8 mouse cellular contexts compared by ENCODE assay signal in the genomic region with DNA sequence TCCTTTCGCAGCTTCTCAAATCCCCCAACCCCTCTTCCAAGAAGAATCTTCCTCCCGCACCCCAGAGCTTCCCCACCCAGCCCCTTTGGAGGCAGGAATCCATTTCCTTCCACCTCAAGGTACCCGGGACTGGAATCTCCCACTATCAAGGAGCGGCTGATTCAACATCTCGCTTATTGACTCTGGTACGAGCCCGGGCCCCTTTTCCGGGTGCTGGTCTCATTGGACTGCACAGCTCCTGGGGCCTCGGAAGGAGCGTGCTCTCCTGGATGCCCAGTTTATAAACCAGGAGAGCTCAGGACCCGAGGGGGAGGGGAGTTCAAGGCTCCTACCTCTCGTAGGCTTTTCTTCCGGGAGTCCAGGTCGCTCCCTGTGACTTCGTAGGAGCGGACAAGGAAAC. TPM values are rescaled to one million over a fixed set of nuclear protein-coding genes. Genes with fewer than 3 reads are reported as not detected.
DNase-seq lines count a peak whose midpoint lies in the region; ATAC-seq lines count a peak whose summit lies in the region.
"Had no signal": no experiment of that assay in that cellular context is flagged by ENCODE, and none has a peak within 500 bp of the region (broad histone marks: within the 10 kb centered on the region; RNA-seq: fewer than 3 reads in every experiment).

No protein-coding gene starts in this region.

- peak overlapping the region; percentile 47 for H3K4me2 ChIP-seq in forebrain, embryonic 15.5 days (replicated peaks)
- peak overlapping the region; percentile 59 for H3K4me2 ChIP-seq in liver, embryonic 13.5 days

- peaks cover 27% of the 10 kb centered on the region for H3K4me1 ChIP-seq in megakaryocyte, embryonic 14.5 days
- H3K4me1 ChIP-seq in forebrain, embryonic 15.5 days, result peaks cover 9% of the 10 kb centered on the region
- peaks cover 13% of the 10 kb centered on the region for H3K4me1 ChIP-seq in liver, embryonic 13.5 days (replicated peaks)

- 4% methylated on average over 16 of the region's 16 CpGs for WGBS in forebrain, embryonic 15.5 days
- 6% methylated on average over 16 of the region's 16 CpGs for WGBS in liver, embryonic 13.5 days (ENCODE audit: insufficient replicate concordance)

- H3K9ac ChIP-seq in forebrain, embryonic 15.5 days (replicated peaks), result no peak overlapping the region
- H3K9ac ChIP-seq in liver, embryonic 13.5 days, result peak overlapping the region; percentile 34; the same call in 1 of the 2 replicates

- peaks cover 15% of the 10 kb centered on the region for H3K9me3 ChIP-seq in megakaryocyte, embryonic 14.5 days
- no peaks in the 10 kb centered on the region for H3K9me3 ChIP-seq in forebrain, embryonic 15.5 days
- no peaks in the 10 kb centered on the region for H3K9me3 ChIP-seq in liver, embryonic 13.5 days (replicated peaks)

- H3K27me3 ChIP-seq in megakaryocyte, embryonic 14.5 days (replicated peaks), result peaks cover 59% of the 10 kb centered on the region
- peaks cover 32% of the 10 kb centered on the region for H3K27me3 ChIP-seq in forebrain, embryonic 15.5 days
- peaks cover 66% of the 10 kb centered on the region for H3K27me3 ChIP-seq in liver, embryonic 13.5 days

- ATAC-seq in megakaryocyte, adult 5-6 weeks (ENCODE audit: poor library complexity, severe bottlenecking), result no peak
- no peak for ATAC-seq in forebrain, embryonic 15.5 days (replicated peaks)
- no peak for ATAC-seq in liver, embryonic 13.5 days (ENCODE audit: low read depth)

- H3K36me3 ChIP-seq in megakaryocyte, embryonic 14.5 days (replicated peaks; ENCODE audit: low read length), result peaks cover under 1% of the 10 kb centered on the region
- H3K36me3 ChIP-seq in forebrain, embryonic 15.5 days, result no peaks in the 10 kb centered on the region
- no peaks in the 10 kb centered on the region for H3K36me3 ChIP-seq in liver, embryonic 13.5 days

- peak overlapping the region; percentile 84 for H3K4me3 ChIP-seq in megakaryocyte, embryonic 14.5 days (replicated peaks)
- peak overlapping the region; percentile 29 for H3K4me3 ChIP-seq in forebrain, embryonic 15.5 days
- peak overlapping the region; percentile 43 for H3K4me3 ChIP-seq in liver, embryonic 13.5 days (replicated peaks)

- DNase-seq in liver, embryonic 13.5 days, result no peak
- peak; percentile 48 for DNase-seq in testis, postnatal 10 days (ENCODE audit: low spot score)
- DNase-seq in layer of hippocampus, postnatal 10 days (ENCODE audit: low spot score in 2 of 2), result no peak
- no peak for DNase-seq in right cerebral cortex, postnatal 10 days (ENCODE audit: low spot score in 2 of 2)
- DNase-seq: layer of hippocampus, adult 9-11 months had no signal

- H3K27ac ChIP-seq in forebrain, embryonic 15.5 days (replicated peaks), result no peak overlapping the region
- H3K27ac ChIP-seq in liver, embryonic 13.5 days, result no peak overlapping the region

RNA-seq across cellular contexts. Expression of gene Ncmap, which starts 0.5 kb away (rescaled TPM):
- 2.2 TPM in 1 of 2 replicates, not detected in the other for polyA plus RNA-seq in megakaryocyte, embryonic 14.5 days (2012; ENCODE audit: insufficient read depth, low replicate concordance)
- not detected in 2 replicates for total RNA-seq in megakaryocyte, adult 5-6 weeks (2015)
- not detected in 2 replicates for total RNA-seq in megakaryocyte, adult 5-6 weeks (2017)
- 0.50 and 0.63 TPM in 2 replicates for polyA plus RNA-seq in forebrain, embryonic 15.5 days (2015; fragmentation: Nextera tagmentation; extraction: Ambion mirVana)
- polyA plus RNA-seq in liver, embryonic 13.5 days (2015; fragmentation: Nextera tagmentation; extraction: Ambion mirVana), result 0.16 and 0.22 TPM in 2 replicates
- total RNA-seq in layer of hippocampus, postnatal 10 days (2021), result 1 to 10 TPM in 1 of 2 experiments, under 1 TPM in 1; 0.82 to 1.2 TPM

RNA-seq across cellular contexts. Expression of gene Rcan3, which starts 36.1 kb away (rescaled TPM):
- polyA plus RNA-seq in megakaryocyte, embryonic 14.5 days (2012; ENCODE audit: insufficient read depth, low replicate concordance), result 1.6 and 17.7 TPM in 2 replicates
- total RNA-seq in megakaryocyte, adult 5-6 weeks (2015), result 11.8 and 12.0 TPM in 2 replicates
- total RNA-seq in megakaryocyte, adult 5-6 weeks (2017), result 9.8 and 10.6 TPM in 2 replicates
- 25.4 and 27.4 TPM in 2 replicates for polyA plus RNA-seq in forebrain, embryonic 15.5 days (2015; fragmentation: Nextera tagmentation; extraction: Ambion mirVana)
- 4.2 and 4.7 TPM in 2 replicates for polyA plus RNA-seq in liver, embryonic 13.5 days (2015; fragmentation: Nextera tagmentation; extraction: Ambion mirVana)
- 10 to 100 TPM; 45.8 to 46.2 TPM for total RNA-seq in layer of hippocampus, postnatal 10 days (2021)

RNA-seq across cellular contexts. Expression of gene Srrm1, which starts 44.4 kb away (rescaled TPM):
- 207 and 466 TPM in 2 replicates for polyA plus RNA-seq in megakaryocyte, embryonic 14.5 days (2012; ENCODE audit: insufficient read depth, low replicate concordance)
- total RNA-seq in megakaryocyte, adult 5-6 weeks (2015), result 144 and 146 TPM in 2 replicates
- total RNA-seq in megakaryocyte, adult 5-6 weeks (2017), result 80.5 and 112 TPM in 2 replicates
- polyA plus RNA-seq in forebrain, embryonic 15.5 days (2015; fragmentation: Nextera tagmentation; extraction: Ambion mirVana), result 202 and 208 TPM in 2 replicates
- polyA plus RNA-seq in liver, embryonic 13.5 days (2015; fragmentation: Nextera tagmentation; extraction: Ambion mirVana), result 159 and 203 TPM in 2 replicates
- 100 to 1,000 TPM; 131 to 153 TPM for total RNA-seq in layer of hippocampus, postnatal 10 days (2021)

Comparison
In these comparisons a context has a peak if more than half of its experiments do, and no peak if none do; other contexts are left out.
1. H3K4me3 ChIP-seq: peak in every context shown above with its lines; median percentile 84 in megakaryocyte, embryonic 14.5 days; 43 in liver, embryonic 13.5 days; 29 in forebrain, embryonic 15.5 days.